Mouse (Mus musculus) heart, adult 9 months (tissue): ENCODE measurements around the gene Gpbar1.

Source experiments
- DNase-seq, 2 experiments: peaks; one replicate each; pipeline ENCODE4 v3.0.0; 2022; ENCODE audit warnings: low spot score in 2 of 2

Gene Gpbar1

GRCm38 (mm10) chr1:74278538-74278937 is at the start of gene Gpbar1:
Gpbar1 (plus strand) TSS chr1:74278550.
- DNase-seq: no peak

DNA sequence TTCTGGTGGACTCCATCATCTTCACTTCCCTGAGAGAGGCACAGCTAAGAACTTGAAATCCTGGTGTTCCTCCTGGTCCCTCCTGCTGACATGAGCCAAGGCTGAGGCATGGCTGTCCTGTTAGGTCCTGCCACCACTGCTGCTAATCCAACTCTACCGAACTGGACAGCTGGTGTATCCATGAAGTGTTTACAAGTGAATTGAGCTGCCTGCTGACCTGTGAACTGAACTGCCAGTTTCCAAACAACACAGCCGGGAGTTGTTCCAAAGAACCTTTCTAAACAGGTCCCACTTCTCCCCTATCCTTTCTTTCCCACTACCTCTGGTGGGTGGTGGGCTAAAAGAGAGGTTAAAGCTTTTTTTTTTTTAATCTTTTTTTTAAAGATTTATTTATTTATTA is 48.4 kb upstream of the Gpbar1 start:
- DNase-seq: no peak

DNA sequence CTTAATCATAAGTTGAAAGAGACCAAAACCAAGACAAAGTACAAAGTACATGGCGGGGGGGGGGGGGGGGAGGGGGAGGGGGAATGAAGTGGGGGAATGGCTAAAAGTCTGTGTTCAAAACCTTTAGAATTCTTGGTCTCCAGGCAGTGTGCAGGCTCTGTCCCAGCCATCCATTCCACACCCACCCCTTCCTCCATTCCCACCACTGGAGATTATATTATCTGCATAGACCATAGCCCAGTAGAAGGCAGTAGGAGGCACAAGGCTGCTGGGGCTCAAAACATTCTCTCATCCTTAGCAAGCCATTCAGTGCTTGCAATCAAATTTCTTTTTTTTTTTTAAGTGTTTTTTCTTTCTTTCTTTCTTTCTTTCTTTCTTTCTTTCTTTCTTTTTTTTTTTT is 47.4 kb upstream of the Gpbar1 start:
- no peak for DNase-seq

GRCm38 (mm10) chr1:74235938-74236589 is 42.3 kb upstream of the Gpbar1 start, which contains the start of gene Arpc2:
Arpc2 (plus strand) TSS chr1:74236084.
- peak; percentile 98 to 99 for DNase-seq

- peak; percentile 43 to 57 for DNase-seq
Measured at GRCm38 (mm10) chr1:74236590-74237317, 41.6 kb upstream of the Gpbar1 start.

GRCm38 (mm10) chr1:74237671-74238070 is 40.7 kb upstream of the Gpbar1 start:
- peak in 1 of 2 experiments; percentile 28 for DNase-seq

GRCm38 (mm10) chr1:74238136-74238535 is 40.2 kb upstream of the Gpbar1 start:
- DNase-seq: no peak

DNA sequence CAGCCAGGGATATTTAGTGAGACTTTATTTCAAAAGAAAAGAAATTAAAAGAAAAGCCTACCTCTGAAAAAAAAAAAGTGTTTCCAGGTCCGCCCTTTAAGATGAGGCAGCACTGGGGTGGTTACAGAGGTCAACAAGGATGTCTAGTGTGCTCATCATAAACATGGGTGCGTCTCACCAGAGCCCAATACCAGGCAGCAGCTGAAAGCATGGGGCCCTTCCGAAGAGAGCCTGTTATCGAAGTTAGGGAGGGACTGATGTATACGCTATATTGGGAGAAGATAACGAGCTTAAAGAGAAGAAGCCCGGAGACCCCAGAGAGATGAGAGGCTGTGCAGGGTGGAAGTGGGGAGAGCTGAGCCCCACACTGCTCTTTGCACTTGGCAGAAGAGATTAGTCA is 39.2 kb upstream of the Gpbar1 start:
- no peak for DNase-seq

DNA sequence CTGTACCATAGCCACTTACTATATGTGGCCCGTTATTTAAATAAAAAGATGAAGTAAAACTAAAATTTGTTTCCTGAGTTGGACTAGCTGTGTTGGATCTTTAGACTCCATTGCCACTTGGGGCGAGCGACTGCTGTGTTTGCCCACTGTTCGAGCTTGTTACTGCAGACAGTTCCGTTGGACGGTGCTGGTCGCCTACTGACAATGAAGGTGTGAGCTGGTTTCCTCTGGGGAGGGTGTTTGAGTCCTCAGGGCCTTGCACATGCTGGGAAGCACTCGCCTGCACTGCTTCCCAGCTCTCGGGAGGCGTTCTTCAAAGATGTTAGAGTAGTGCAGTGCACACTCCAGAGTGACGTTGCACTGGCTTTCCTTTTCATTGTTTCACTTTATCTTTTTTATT is 38.7 kb upstream of the Gpbar1 start:
- DNase-seq: no peak

- no peak for DNase-seq
Measured at GRCm38 (mm10) chr1:74240311-74240710, 38.0 kb upstream of the Gpbar1 start.

GRCm38 (mm10) chr1:74240832-74241231 is 37.5 kb upstream of the Gpbar1 start:
- DNase-seq: no peak

- DNase-seq: no peak
Measured at GRCm38 (mm10) chr1:74245525-74245924, 32.8 kb upstream of the Gpbar1 start.

DNA sequence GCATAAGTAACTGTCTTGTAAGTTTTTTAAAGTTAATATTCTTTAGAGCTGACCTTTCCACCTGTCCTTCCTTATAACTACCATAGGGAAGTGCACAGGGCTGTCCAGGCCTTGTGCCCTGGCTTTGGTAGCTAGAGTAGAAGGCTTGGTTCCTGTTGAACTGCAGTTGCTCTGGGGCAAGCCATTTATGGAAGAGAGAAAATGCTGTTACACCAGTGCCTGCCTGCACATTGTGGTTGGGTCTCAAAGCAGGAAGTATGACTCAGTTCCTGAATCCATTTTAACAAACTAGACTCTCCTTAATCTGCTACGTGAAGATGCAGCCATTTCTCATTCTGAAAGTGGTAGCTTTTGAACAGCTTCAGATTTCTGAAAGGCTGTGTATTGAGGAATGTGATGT is 29.6 kb upstream of the Gpbar1 start:
- peak; percentile 69 to 86 for DNase-seq

GRCm38 (mm10) chr1:74249331-74249980 is 28.9 kb upstream of the Gpbar1 start:
- DNase-seq: peak in 1 of 2 experiments; percentile 21

DNA sequence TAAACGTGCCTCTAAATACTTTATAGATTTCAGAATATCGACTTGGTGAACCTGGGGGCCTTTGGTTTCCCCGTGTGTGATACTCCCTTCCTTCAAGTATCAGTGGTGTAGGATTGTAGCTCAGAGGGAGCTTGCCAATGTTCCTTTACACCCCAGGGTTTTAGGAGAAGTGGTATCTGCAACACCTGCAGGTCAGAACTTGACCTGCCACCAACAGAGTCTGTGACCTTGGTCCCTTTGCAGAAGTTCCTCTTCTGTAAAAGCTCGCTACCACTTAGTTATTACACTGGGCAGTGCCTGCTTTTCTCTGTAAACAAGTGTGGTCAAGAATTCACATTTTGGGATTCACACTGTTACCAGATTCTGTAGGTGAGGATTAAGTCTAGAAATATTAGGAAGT is 28.3 kb upstream of the Gpbar1 start:
- no peak for DNase-seq

- DNase-seq: no peak
Measured at GRCm38 (mm10) chr1:74255704-74256345, 22.5 kb upstream of the Gpbar1 start.

GRCm38 (mm10) chr1:74256782-74257181 is 21.6 kb upstream of the Gpbar1 start:
- no peak for DNase-seq

DNA sequence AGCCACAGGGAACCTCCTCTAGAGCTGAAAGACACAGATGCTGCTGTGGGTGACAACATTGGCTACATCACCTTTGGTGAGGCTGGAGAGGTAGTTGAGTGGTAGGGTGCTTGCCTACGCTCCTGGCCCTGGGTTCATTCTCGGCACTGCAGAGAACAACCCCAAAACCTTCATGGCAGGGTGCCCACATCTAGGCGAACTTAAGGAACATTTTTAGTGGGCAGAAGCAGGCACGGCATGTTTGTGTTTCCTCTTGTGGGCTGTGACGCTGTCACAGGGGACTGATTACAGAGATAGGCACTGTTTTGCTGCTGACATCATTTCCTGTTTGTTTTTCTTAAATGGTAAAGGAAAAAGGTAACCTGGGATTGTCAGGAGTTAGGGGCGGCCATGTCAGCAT is 15.8 kb upstream of the Gpbar1 start:
- DNase-seq: no peak

DNA sequence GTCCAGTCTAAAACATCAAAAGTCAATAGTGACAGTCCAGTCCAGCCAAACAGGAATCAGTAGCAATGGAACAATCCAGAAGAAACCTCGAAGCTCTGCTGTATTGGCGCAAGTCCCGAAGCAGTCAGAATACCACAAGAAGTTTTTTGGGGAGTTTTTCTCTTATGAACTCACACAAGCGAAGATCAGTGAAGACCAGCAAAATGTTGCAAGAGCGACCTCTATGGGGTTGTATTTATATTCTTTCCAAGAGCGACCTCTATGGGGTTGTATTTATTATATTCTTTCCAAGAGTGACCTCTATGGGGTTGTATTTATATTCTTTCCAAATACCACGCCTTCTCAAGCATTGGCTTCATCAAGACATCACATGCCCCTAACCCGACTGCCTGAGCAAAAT is 9.6 kb upstream of the Gpbar1 start:
- no peak for DNase-seq

GRCm38 (mm10) chr1:74271659-74272058 is 6.7 kb upstream of the Gpbar1 start:
- DNase-seq: no peak

DNA sequence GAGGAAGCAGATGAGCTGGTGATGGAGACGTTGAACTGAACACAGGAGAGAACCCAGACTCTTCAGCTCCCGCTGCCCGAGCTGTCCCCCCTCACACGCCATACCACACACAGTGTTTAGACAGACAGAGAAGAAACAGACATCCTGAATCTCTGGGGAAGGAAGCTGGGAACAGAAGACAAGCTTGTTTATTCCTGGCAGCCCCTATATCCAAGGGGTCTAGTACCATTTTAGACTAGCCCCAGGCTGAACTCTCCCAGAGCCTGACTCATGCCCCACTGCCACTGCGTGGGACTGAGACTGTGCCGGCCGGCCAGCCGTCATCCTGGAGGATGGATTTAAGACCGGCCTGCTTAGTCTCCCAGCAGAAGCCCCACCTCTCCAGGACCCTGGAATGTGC is 3.3 kb upstream of the Gpbar1 start:
- no peak for DNase-seq

DNA sequence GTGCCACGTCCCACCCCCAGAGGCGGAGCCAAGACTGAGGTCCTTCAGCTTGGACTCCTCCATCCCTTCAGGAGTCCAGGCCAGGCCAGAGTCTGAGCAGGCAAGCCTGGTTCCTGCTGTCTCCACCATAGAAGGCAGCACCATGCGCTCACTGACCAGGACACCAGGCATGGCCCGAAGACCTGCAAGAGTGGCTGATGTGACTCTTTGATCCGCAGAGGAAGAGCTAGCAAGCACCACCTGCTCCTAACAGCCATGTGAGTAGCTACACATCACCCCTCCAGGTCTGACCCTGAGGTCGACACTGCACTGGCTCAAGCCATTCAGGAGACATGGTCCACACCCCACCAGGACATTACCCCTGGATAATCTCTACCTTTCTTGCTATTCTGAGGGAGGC is 1.3 kb upstream of the Gpbar1 start:
- no peak for DNase-seq
